ENCODE assay signal across 9 mouse cellular contexts in genomic region chr2:178303453-178304187, GRCm38 (mm10).
DNase-seq lines count a peak whose midpoint lies in the region; TF ChIP-seq lines count a peak whose summit lies in the region.
"Had no signal": no experiment of that assay in that cellular context is flagged by ENCODE, and none has a peak within 500 bp of the region (broad histone marks: within the 10 kb centered on the region; RNA-seq: fewer than 3 reads in every experiment).

No protein-coding gene starts in this region.

- H3K4me1 ChIP-seq in embryonic facial prominence, embryonic 10.5 days: peaks cover 13% of the 10 kb centered on the region
- peaks cover 38% of the 10 kb centered on the region for H3K4me1 ChIP-seq in olfactory bulb, adult 2 months (ENCODE audit: control insufficient read depth, insufficient read depth, low read length)

- no peak for TF ChIP-seq POLR2A in olfactory bulb, adult 2 months (IDR thresholded peaks at IDR 0.05; ENCODE audit: insufficient read depth, low read depth, low read length)

- no peaks in the 10 kb centered on the region for H3K36me3 ChIP-seq in embryonic facial prominence, embryonic 10.5 days (replicated peaks)

- no peak overlapping the region for H3K27ac ChIP-seq in embryonic facial prominence, embryonic 10.5 days (replicated peaks)
- H3K27ac ChIP-seq in olfactory bulb, adult 2 months (ENCODE audit: insufficient read depth, low read depth, low read length): peak overlapping the region; percentile 10; the same call in 1 of the 2 replicates

- H3K4me3 ChIP-seq in embryonic facial prominence, embryonic 10.5 days: no peak overlapping the region
- no peak overlapping the region for H3K4me3 ChIP-seq in olfactory bulb, adult 2 months (ENCODE audit: insufficient read depth, low read depth, low read length)
- H3K4me3 ChIP-seq: erythroblast, embryonic 14.5 days had no signal

- no peaks in the 10 kb centered on the region for H3K27me3 ChIP-seq in embryonic facial prominence, embryonic 10.5 days (replicated peaks; ENCODE audit: low read depth, poor library complexity, severe bottlenecking)

- no peaks in the 10 kb centered on the region for H3K9me3 ChIP-seq in embryonic facial prominence, embryonic 10.5 days

- TF ChIP-seq CTCF in olfactory bulb, adult 2 months (IDR thresholded peaks at IDR 0.05; ENCODE audit: insufficient read depth, low read depth, low read length): no peak

- peak; percentile 36 for DNase-seq in embryonic facial prominence, embryonic 10.5 days (ENCODE audit: low spot score)
- peak; percentile 71 to 77 for DNase-seq in frontal cortex, postnatal 10 days (ENCODE audit: low spot score in 2 of 2)
- DNase-seq in left cerebral cortex, postnatal 36 days (ENCODE audit: low spot score in 2 of 2): peak; percentile 47 to 54
- DNase-seq in kidney, adult 9 months: no peak
- no peak for DNase-seq in gastrocnemius, adult 18-20 months (ENCODE audit: low spot score)
- DNase-seq in heart, adult 11 months: no peak
- no peak for DNase-seq in adrenal gland, postnatal 10 days

- WGBS in embryonic facial prominence, embryonic 10.5 days: 71% methylated on average over 8 of the region's 8 CpGs
- WGBS in olfactory bulb, adult 2 months: 29% methylated on average over 8 of the region's 8 CpGs

- intact Hi-C loops in left cerebral cortex, postnatal 36 days (cut with DNase I): no loop called here

Comparison
In these comparisons a context has a peak if more than half of its experiments do, and no peak if none do; other contexts are left out.
1. DNase-seq: peak in embryonic facial prominence, embryonic 10.5 days (single experiment), frontal cortex, postnatal 10 days (2 of 2) and left cerebral cortex, postnatal 36 days (2 of 2); none in kidney, adult 9 months (single experiment), gastrocnemius, adult 18-20 months (single experiment), heart, adult 11 months (single experiment) and adrenal gland, postnatal 10 days (single experiment).